ENCODE assay signal across 9 mouse cellular contexts in genomic region chr12:8497314-8497706, GRCm38 (mm10). TPM values are rescaled to one million over a fixed set of nuclear protein-coding genes. Genes with fewer than 3 reads are reported as not detected.
DNase-seq lines count a peak whose midpoint lies in the region; ATAC-seq and TF ChIP-seq lines count a peak whose summit lies in the region.
"Had no signal": no experiment of that assay in that cellular context is flagged by ENCODE, and none has a peak within 500 bp of the region (broad histone marks: within the 10 kb centered on the region; RNA-seq: fewer than 3 reads in every experiment).

No protein-coding gene starts in this region.

- no peak for TF ChIP-seq CTCF in left cerebral cortex, adult 2 months (IDR thresholded peaks at IDR 0.05)
- no peak for TF ChIP-seq CTCF in hindbrain, postnatal 0 days (IDR thresholded peaks at IDR 0.05; ENCODE audit: low read depth)
- no peak for TF ChIP-seq CTCF in midbrain, postnatal 0 days (IDR thresholded peaks at IDR 0.05)

- WGBS in embryonic facial prominence, embryonic 15.5 days: 14% methylated on average over 2 of the region's 2 CpGs
- WGBS in hindbrain, postnatal 0 days: 17% methylated on average over 2 of the region's 2 CpGs
- WGBS in midbrain, postnatal 0 days: 16% methylated on average over 2 of the region's 2 CpGs

- H3K36me3 ChIP-seq in embryonic facial prominence, embryonic 15.5 days: no peaks in the 10 kb centered on the region
- H3K36me3 ChIP-seq in hindbrain, postnatal 0 days (ENCODE audit: insufficient read depth, low read length): no peaks in the 10 kb centered on the region
- no peaks in the 10 kb centered on the region for H3K36me3 ChIP-seq in midbrain, postnatal 0 days (ENCODE audit: insufficient read depth, low read length)

- DNase-seq in left cerebral cortex, adult 2 months (ENCODE audit: extremely low spot score in 1 of 2, low spot score in 2 of 2): no peak
- DNase-seq in left cerebral cortex, adult 11 months (ENCODE audit: low spot score): no peak
- DNase-seq in hindbrain, postnatal 0 days (ENCODE audit: low spot score): no peak
- no peak for DNase-seq in midbrain, postnatal 0 days (ENCODE audit: low spot score)
- DNase-seq in right cerebral cortex, postnatal 14 days: no peak
- no peak for DNase-seq in thymus, postnatal 36 days
- DNase-seq: cerebellum, postnatal 10 days had no signal

- H3K9ac ChIP-seq in embryonic facial prominence, embryonic 15.5 days: no peak overlapping the region
- H3K9ac ChIP-seq in hindbrain, postnatal 0 days (replicated peaks; ENCODE audit: low read length): peak overlapping the region; percentile 100; the same call in 1 of the 2 replicates
- peak overlapping the region; percentile 54 for H3K9ac ChIP-seq in midbrain, postnatal 0 days (replicated peaks; ENCODE audit: low read length, poor library complexity, severe bottlenecking)

- intact Hi-C loops in left cerebral cortex, adult 2 months (cut with DNase I): no loop called here

- peaks cover 37% of the 10 kb centered on the region for H3K4me1 ChIP-seq in embryonic facial prominence, embryonic 15.5 days
- peaks cover 19% of the 10 kb centered on the region; the same call in 1 of the 2 replicates for H3K4me1 ChIP-seq in hindbrain, postnatal 0 days (ENCODE audit: insufficient read depth, low read length)
- H3K4me1 ChIP-seq in midbrain, postnatal 0 days (ENCODE audit: insufficient read depth, low read length): peaks cover 19% of the 10 kb centered on the region; the same call in 1 of the 2 replicates

- no peaks in the 10 kb centered on the region for H3K9me3 ChIP-seq in embryonic facial prominence, embryonic 15.5 days (replicated peaks)
- no peaks in the 10 kb centered on the region for H3K9me3 ChIP-seq in hindbrain, postnatal 0 days (ENCODE audit: low read length)
- H3K9me3 ChIP-seq in midbrain, postnatal 0 days (ENCODE audit: low read length): no peaks in the 10 kb centered on the region

- no peak for ATAC-seq in embryonic facial prominence, embryonic 15.5 days (ENCODE audit: insufficient number of reproducible peaks, low FRiP score, low TSS enrichment, low read depth)
- ATAC-seq in hindbrain, postnatal 0 days: no peak
- ATAC-seq in midbrain, postnatal 0 days (ENCODE audit: low FRiP score): no peak
- no peak for ATAC-seq in megakaryocyte-erythroid progenitor cell, adult 5-6 weeks (replicated peaks; ENCODE audit: low FRiP score, low TSS enrichment, poor library complexity, severe bottlenecking)

- H3K4me3 ChIP-seq in left cerebral cortex, adult 2 months: peak overlapping the region; percentile 88
- peak overlapping the region; percentile 81 for H3K4me3 ChIP-seq in embryonic facial prominence, embryonic 15.5 days (replicated peaks)
- peak overlapping the region; percentile 98 for H3K4me3 ChIP-seq in hindbrain, postnatal 0 days (ENCODE audit: low read length)
- H3K4me3 ChIP-seq in midbrain, postnatal 0 days (ENCODE audit: low read depth, low read length): peak overlapping the region; percentile 96

- peak overlapping the region; percentile 77 for H3K4me2 ChIP-seq in embryonic facial prominence, embryonic 15.5 days (replicated peaks)
- H3K4me2 ChIP-seq in hindbrain, postnatal 0 days (ENCODE audit: low read depth, low read length): peak overlapping the region; percentile 93
- peak overlapping the region; percentile 86 for H3K4me2 ChIP-seq in midbrain, postnatal 0 days (ENCODE audit: low read depth, low read length, poor library complexity, severe bottlenecking)

- no peaks in the 10 kb centered on the region for H3K27me3 ChIP-seq in embryonic facial prominence, embryonic 15.5 days
- no peaks in the 10 kb centered on the region for H3K27me3 ChIP-seq in hindbrain, postnatal 0 days (ENCODE audit: insufficient read depth, low read length)
- H3K27me3 ChIP-seq in midbrain, postnatal 0 days (ENCODE audit: insufficient read depth, low read length): no peaks in the 10 kb centered on the region

- H3K27ac ChIP-seq in left cerebral cortex, adult 2 months: peak overlapping the region; percentile 99
- peak overlapping the region; percentile 25; the same call in 1 of the 2 replicates for H3K27ac ChIP-seq in embryonic facial prominence, embryonic 15.5 days (replicated peaks)
- peak overlapping the region; percentile 76; the same call in 1 of the 2 replicates for H3K27ac ChIP-seq in hindbrain, postnatal 0 days
- H3K27ac ChIP-seq in midbrain, postnatal 0 days (ENCODE audit: low read depth, low read length): no peak overlapping the region; the same call in 1 of the 2 replicates

RNA-seq across cellular contexts. Expression of gene Rhob, which starts 2.5 kb away (rescaled TPM):
- total RNA-seq in left cerebral cortex, adult 2 months (2021): 100 to 1,000 TPM; 283 to 310 TPM
- polyA plus RNA-seq in embryonic facial prominence, embryonic 15.5 days (2015; fragmentation: Nextera tagmentation; extraction: Ambion mirVana): 55.3 and 59.5 TPM in 2 replicates
- 356 and 385 TPM in 2 replicates for total RNA-seq in hindbrain, postnatal 0 days (2014; rRNA removed)
- 71.4 and 71.7 TPM in 2 replicates for polyA plus RNA-seq in hindbrain, postnatal 0 days (2015; fragmentation: Nextera tagmentation; extraction: Ambion mirVana)
- total RNA-seq in midbrain, postnatal 0 days (2014; rRNA removed): 323 and 329 TPM in 2 replicates
- 74.1 and 75.1 TPM in 2 replicates for polyA plus RNA-seq in midbrain, postnatal 0 days (2015; fragmentation: Nextera tagmentation; extraction: Ambion mirVana)
- 4.2 and 5.1 TPM in 2 replicates for total RNA-seq in megakaryocyte-erythroid progenitor cell, adult 5-6 weeks (2014; fragmentation: Nextera tagmentation)
- total RNA-seq in megakaryocyte-erythroid progenitor cell, adult 5-6 weeks (2017): 23.1 TPM in 2 replicates

Comparison
In these comparisons a context has a peak if more than half of its experiments do, and no peak if none do; other contexts are left out.
1. RNA of gene Rhob, which starts 2.5 kb away (total RNA-seq): 356 to 385 TPM in hindbrain, postnatal 0 days, 323 to 329 TPM in midbrain, postnatal 0 days and 283 to 310 TPM in left cerebral cortex, adult 2 months; 4.2 to 23.1 TPM in megakaryocyte-erythroid progenitor cell, adult 5-6 weeks; every median in the first group is over 10 times any median in the second.
2. Peak in every context shown above with its lines, with median percentiles within 50 percentile points of each other: H3K4me3 ChIP-seq and H3K4me2 ChIP-seq.